Mouse (Mus musculus) left cerebral cortex, adult 2 months (tissue): ENCODE data around the gene Eef1a1. TPM values are rescaled to one million over a fixed set of nuclear protein-coding genes. Genes with fewer than 3 reads are reported as not detected.
"Not testable (repeated sequence)": the region's sequence is repeated elsewhere in the genome, so short reads cannot be mapped to it uniquely, and the experiment has no call there.

Experiments
- DNase-seq, 2 experiments: peaks; one replicate each; pipeline ENCODE4 v3.0.0; 2021 to 2022; ENCODE audit warnings: low spot score in 2 of 2, mixed read lengths in 1 of 2; ENCODE audit errors: extremely low spot score in 1 of 2
- H3K27ac ChIP-seq: fragments of 200-600 bp; 2 replicates; pipeline ENCODE4 v1.8.1; 2022
- H3K4me3 ChIP-seq: fragments of 200-600 bp; 2 replicates; pipeline ENCODE4 v1.8.1; 2022
- CTCF ChIP-seq: fragments of 200-600 bp; IDR thresholded peaks from 2 replicates; pipeline ENCODE4 v1.8.1; 2022; ENCODE audit warnings: antibody characterized with exemption, mild to moderate bottlenecking, moderate library complexity
- intact Hi-C: fragments of 180-260 bp; cut with DNase I; formaldehyde crosslinking; loops from one replicate; pipeline ENCODE4 v1.15.1; 2025
- total RNA-seq, 2 experiments: library from RNA; stranded (reverse); gene quantifications; 2 replicates each; pipeline ENCODE4 v1.2.3; 2021

Gene Eef1a1
- total RNA-seq, 2 experiments from 2014 or later = 2,077 to 2,174 TPM

DNA sequence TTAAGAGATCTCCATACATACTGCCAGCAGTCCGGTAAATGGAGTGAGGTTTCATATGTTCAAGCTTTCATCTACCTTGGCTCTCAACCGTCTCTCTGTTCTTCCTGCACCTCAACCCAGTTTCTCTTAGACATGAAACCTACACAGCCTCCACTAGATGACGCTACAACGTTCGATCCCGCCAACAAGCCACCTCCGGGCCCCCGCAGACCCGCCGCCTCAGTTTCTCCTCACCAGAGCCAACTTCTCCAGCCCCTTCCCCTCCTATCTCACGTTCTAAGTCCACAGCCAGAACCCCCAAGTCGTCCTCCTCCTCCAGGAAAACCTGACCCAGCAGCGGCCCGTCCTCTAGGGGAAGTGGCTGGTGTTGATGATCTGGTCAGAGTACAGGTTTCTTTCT is 32.7 kb upstream of the Eef1a1 start:
- no peak overlapping the region for H3K27ac ChIP-seq
- TF ChIP-seq CTCF = peak; percentile 53
- peak overlapping the region; percentile 41 for H3K4me3 ChIP-seq
- intact Hi-C loops = no loop called here
- no peak for DNase-seq

DNA sequence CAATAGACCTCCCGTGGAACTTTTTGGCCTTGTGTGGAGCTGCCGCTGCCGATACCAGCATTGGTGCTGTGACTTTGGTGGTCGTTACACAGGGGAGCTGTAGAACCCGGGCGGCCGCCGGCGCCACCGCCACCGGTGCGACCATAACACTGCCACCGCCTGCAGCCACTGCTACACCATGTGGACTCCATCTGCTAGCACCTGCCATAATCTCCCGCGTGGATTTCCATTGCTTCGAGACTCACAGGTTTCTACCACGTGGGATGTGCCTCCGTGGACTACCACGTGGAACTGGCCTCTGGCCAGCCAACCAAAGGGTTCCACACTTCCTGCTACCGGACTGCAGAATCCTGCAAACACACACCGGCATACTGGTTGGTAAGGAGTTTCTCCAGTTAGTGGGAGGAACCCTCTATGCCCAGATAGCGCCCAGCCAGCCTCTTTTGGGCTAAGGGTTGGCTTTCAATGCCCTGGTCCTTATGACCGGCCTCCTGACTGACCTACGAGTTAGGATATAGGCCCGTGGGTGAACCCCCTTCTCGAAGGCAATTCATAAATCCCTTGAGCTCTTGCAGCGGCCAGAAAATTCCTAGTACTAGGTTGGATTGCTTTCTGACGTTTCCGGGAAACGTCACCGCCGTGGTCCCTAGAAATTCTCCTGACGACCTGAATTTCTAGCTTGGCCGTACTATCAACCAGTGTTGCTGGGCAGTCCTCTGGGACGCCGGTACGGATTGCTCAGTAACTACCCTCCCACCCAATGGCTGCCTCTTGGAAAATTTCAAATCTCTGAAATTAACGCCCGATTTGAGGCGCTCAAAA is 32.0 kb upstream of the Eef1a1 start:
- Histone ChIP-seq H3K4me3 (peak overlapping the region; percentile 41), H3K27ac (no peak overlapping the region)
- peak; percentile 21 to 29 for DNase-seq
- intact Hi-C loops = no loop called here
- TF ChIP-seq CTCF = no peak

DNA sequence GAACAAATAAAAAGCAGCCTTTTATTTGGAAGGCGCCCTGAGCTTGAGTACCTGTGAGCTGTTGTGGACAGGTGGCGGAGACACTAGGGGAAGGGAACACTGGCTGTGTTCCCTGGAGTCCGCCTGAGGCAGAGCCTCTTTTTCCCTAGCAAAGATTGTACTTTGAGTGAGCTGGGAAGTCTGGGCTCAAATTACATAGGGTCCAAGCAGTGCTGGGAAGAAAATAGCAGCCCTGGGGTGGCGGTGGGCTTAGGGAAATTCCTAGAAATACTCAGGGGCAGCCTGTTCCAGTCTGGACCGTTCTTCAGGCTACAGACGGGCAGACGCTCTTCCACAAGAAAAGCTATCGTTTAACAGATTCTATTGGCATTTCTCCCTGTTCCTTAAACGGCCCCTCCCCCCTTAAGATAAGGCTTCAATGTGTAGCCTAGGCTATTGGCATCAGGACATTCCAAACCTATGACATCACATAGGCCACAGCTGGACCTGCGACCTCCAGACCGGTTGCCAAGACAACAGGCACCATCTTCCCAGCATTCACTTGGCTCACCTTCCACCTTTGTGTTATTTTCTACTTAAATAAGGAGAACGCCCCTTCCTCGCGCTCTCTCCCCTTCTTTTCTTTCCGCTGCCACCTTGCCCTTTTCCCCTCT is 31.3 kb upstream of the Eef1a1 start:
- intact Hi-C loops = no loop called here
- DNase-seq = no peak
- H3K27ac ChIP-seq = no peak overlapping the region
- TF ChIP-seq CTCF = no peak
- peak overlapping the region; percentile 41 for H3K4me3 ChIP-seq

DNA sequence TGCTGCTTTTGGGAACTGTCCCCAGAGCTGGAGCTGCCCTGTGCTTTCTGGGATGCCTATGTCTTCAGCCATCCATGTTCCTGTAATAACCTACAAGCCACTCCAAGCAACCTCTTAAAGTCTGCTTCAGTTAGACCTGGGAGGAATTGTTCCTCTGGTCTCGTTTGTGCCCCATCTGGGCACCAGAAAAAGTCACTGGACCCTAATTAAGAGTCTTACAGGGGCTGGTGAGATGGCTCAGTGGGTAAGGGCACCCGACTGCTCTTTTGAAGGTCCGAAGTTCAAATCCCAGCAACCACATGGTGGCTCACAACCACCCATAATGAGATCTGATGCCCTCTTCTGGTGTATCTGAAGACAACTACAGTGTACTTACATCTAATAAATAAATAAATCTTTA is 28.3 kb upstream of the Eef1a1 start:
- H3K4me3 ChIP-seq, intact Hi-C loops, DNase-seq, H3K27ac ChIP-seq: not testable (repeated sequence)

DNA sequence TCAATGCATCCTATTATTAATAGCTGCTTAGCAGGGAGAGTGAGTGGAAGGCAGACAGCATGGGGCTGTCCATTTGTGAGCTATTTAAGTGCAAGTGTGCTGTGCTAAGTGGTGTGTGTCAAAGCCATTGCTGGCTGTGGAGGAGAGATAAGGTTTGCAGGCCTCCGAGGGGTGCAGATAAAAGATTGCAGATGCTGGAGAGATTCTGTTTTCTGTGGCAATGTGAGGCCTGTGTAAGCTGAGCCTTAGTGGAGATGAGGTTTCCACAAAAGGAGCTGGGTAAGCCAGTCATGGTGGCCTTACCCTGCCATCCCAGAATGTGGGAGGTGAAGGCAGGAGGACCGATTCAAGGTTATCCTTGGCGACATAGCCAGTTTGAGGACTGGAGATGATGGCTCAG is 27.2 kb upstream of the Eef1a1 start:
- no peak for TF ChIP-seq CTCF
- Histone ChIP-seq H3K27ac (no peak overlapping the region), H3K4me3 (no peak overlapping the region)
- intact Hi-C loops = no loop called here
- DNase-seq = no peak

DNA sequence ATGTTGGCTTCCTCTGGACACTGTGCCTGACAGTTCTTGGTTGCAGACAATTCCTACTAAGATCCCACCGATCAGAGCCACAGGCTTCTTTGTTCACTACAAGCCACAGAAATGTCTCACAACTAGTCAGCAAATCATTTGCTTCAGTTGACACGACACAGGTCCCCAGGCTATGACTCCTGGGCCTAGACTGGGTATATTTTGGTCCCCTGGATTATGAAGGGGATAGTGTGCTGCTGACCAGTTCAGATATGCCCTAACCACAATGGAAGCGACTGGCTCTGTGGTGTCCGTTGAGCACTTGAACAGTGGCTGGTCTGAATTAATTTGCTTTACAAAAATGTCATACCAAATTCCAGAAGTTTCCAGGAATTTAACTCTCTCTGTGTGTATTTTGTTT is 25.7 kb upstream of the Eef1a1 start:
- DNase-seq = no peak
- intact Hi-C loops = no loop called here
- no peak overlapping the region for H3K4me3 ChIP-seq
- H3K27ac ChIP-seq = no peak overlapping the region
- no peak for TF ChIP-seq CTCF

DNA sequence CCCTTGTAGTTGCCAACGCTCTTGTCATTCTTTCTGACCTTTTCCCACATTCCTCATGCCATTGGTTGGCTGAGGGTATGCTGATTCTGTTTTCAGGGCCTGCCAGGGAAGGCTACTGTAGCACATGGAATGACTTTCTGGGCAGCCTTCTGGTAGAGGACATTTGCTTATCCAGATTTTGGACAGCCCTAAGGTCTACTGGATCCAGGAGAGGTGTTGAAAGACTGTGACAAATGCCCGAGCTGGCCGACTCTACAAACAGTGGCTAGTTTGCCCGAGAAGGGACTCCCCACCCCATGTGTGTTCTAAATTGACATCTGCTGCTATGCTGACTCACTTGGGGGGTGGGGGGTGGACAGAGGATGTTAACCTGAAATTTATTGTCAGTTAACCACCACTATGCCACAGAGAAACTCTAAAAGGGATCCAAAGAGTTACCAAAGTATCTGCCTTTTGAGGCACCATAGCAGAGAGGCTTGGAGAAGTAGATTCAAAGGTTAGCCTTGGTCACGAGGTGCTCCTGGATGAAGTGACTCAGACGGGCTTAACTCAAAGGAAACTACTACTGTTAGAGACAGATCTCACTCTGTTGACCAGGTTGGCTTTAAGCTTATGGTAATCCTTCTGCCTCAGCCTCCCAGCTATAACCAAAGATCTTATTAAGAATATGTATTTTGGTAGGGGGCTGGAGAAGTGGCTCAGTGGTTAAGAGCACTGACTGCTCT is 25.0 kb upstream of the Eef1a1 start:
- no peak for TF ChIP-seq CTCF
- H3K4me3 ChIP-seq = no peak overlapping the region
- DNase-seq = no peak
- no peak overlapping the region for H3K27ac ChIP-seq
- intact Hi-C loops = no loop called here

DNA sequence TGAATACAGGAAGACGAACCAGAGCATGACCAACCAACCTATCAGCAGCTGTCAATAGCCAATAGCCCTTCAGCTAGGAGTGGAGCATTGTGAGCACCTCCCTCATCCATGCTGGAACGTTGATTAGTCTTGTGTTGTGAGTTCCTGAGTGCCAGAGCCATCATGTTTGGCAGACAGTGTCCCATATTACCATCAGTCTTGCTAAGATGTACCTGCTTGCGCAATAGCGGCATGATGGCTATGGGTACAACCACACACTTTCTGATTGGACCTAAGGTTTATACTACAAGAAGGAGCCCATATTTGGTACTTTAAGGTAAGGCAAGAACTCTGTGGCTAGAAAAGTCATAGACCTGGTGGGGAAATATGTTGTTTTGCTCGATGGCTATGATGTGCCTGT is 22.8 kb upstream of the Eef1a1 start:
- no peak overlapping the region for H3K27ac ChIP-seq
- TF ChIP-seq CTCF = no peak
- no peak for DNase-seq

DNA sequence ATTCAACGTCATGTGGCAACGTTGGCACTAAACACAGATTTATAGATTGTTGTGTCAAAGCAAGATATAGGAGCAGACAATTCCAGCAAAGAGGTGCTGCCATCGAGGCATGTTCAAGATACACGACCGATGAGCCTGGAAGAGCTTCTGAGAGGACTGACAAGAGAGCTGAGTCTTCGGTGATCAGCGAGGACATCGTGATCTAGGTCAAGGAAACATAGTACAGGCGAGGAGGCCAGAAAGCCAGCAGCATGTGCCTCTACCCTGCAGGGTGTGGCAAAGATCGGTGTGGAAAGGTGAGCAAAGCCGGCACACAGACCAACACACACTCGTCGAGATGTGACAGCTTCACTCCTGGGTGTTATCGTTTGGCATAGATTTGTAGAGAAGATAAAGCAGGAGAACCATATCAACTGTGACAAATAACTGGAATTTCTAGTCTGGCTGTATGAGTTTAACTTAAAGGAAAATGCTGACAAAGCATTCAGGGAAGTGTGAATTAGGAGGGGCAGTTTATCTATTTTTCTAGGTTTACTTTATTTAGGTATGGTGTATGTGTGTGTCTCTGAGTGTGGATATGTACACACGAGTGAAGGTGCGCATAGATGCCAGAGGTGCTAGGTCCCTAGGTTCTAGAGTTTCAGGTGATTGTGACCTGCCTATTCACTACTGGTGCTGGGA is 19.3 kb upstream of the Eef1a1 start:
- no peak overlapping the region for H3K27ac ChIP-seq
- DNase-seq = no peak
- no peak for TF ChIP-seq CTCF
- intact Hi-C loops = no loop called here
- no peak overlapping the region for H3K4me3 ChIP-seq

More for the DNA sequence above, 22.8 kb upstream of the Eef1a1 start:
- no peak overlapping the region for H3K4me3 ChIP-seq
- intact Hi-C loops = no loop called here

DNA sequence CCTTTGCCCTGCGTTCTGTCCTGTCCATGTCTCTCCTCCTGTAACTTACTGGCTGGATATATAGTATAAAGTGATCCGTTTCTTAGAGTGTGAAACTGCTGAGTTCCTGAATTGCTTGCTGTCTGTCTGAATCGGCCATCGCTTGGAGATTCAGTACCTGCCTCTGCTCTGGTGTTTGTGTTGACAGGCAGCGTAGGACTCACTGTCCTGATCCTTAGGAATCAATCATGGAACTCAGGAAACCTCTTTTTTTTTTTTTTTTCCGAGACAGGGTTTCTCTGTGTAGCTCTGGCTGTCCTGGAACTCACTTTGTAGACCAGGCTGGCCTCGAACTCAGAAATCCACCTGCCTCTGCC is 17.7 kb upstream of the Eef1a1 start:
- intact Hi-C loops = no loop called here
- H3K4me3 ChIP-seq = no peak overlapping the region
- no peak for DNase-seq
- no peak overlapping the region for H3K27ac ChIP-seq
- TF ChIP-seq CTCF = no peak

DNA sequence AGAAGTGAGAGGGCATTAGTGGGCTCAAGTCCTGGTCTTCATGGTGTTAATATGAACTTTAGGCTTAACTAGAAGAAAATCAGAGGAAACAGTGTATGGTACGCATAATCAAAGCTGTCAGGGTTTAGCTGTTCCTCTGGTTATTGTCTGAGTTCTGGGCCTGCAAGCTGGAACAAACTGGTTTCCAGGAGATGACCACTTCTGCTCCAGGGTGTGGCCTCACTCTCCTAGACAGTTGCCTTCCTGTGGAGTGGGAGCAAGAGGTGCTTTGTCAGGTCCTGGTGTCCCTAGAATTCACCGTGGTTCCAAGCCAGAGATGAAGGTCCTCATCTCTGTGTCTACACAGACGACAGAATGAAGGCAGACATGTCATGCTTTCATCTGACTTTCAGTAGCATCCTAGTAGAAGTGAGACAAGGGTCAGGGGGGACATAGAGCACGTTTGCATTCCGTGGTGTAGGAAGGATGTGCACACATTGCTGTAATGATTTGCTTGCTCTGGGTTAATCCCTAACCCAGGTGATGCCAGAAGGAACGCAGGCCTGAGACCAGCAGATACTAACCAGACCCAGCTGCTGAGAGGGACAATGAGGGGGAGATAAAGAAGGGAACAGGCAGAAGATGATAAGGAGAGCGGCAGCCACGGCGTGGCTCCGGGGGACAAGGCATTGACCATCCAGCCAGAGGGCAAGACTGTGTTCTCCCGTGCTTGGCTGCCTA is 17.2 kb upstream of the Eef1a1 start:
- no peak for TF ChIP-seq CTCF
- H3K4me3 ChIP-seq = no peak overlapping the region
- DNase-seq = no peak
- no peak overlapping the region for H3K27ac ChIP-seq
- intact Hi-C loops = no loop called here
